Mouse (Mus musculus) c-Kit-positive CD71-negative TER-119-negative erythroid progenitor cells, embryonic 14.5 days (primary cell): ENCODE data around the gene Pcgf5.
A peak's percentile ranks its signal among the peaks of the same experiment; 100 is the strongest.
"Not testable (repeated sequence)": the region's sequence is repeated elsewhere in the genome, so short reads cannot be mapped to it uniquely, and the experiment has no call there.

Experiments used
- DNase-seq: peaks from one replicate; pipeline ENCODE4 v3.0.0-alpha.2; 2013; ENCODE audit warnings: low read depth

The Pcgf5 gene

DNA sequence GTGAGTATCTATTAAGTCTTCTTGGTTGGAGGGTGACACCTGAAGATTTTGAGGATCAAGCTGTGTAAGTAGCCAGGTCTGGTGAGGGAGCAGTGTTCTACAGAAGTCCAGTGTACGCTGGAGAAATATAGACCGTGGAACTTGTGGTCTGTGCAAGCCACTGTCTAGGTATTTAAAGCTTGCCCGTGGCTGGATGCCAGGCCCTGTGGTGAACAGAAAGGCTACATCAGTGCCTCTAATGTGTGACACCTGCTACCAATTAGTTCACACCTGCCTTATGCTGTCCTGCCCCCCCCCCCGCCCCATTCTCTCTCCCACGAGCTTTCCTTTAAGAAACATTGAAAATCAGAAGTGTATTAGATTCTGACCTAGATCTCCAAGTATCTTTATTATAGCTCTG lies 40.4 kb downstream of the Pcgf5 start:
- no peak for DNase-seq

DNA sequence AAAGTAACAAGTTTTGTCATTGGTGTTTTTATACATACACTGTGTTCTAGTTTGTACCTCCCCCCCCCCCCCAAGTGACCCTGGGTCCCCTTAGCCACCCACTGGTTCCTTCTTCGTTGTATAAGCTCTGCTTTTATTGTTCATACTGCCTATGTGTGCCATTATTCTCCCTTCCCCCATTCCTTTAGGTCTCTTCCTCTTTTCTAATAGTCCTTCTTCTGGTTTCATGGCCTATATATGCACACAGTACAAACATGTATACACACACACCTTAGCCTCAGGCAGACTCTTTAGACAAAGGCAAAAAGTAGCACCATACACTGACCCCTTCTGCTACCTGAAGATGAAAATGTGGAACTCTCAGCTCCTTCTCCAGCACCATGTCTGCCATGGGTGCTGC lies 42.6 kb downstream of the Pcgf5 start:
- no peak for DNase-seq

DNA sequence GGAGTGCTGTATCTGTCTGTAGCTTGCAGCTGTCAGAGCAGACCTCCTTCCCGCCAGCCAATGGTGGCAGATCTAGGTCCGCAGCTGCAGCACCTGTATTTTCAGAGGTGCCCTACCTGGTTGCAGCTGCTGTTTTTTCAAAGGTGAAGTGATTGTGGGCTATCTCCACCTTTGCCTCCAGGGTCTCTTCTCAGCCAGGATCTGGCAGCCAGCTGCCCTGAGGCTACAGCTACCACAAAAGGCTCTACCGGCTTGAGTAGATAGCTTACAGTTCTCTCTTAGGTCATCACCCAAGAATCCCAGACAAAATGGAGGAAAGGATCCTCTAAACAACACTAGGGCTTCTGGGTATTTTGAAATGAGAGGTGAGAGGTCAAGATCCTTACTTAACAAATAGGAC lies 50.4 kb downstream of the Pcgf5 start:
- no peak for DNase-seq

DNA sequence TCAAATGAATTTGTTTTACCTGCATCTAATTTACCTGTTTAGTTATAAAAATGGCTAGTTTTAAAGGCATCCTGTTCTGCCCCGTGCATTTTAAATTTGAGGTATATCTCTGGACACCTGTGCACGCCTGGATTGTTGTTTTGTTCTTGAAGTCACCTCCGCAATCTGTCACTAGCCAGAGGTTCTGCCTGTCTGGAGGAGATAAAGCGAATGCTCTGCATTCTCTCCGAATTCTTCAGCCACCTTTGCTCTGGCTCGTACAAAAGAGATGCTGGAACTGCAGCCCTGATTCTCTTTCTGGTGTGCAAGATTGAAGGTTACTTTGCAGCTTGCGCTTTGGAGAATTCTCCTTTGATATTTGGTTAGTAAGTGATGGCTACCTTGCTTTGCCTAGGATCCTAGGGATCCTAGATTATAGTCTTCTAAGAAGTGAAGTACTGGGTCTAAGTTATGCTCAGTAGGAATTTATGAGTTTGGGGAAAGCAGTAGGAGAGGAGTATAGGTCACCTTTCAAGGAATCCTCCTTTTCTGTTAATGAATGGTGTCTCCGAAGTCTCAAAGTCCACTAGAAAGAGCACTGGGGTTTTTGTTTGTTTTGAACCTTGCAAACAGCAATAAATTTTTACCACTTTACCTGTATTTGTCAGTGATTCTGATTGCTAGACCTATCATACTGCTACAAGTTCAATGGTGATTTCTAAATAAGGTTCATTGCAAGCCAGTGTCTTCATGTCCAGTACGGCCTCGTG lies 60.4 kb downstream of the Pcgf5 start:
- no peak for DNase-seq

DNA sequence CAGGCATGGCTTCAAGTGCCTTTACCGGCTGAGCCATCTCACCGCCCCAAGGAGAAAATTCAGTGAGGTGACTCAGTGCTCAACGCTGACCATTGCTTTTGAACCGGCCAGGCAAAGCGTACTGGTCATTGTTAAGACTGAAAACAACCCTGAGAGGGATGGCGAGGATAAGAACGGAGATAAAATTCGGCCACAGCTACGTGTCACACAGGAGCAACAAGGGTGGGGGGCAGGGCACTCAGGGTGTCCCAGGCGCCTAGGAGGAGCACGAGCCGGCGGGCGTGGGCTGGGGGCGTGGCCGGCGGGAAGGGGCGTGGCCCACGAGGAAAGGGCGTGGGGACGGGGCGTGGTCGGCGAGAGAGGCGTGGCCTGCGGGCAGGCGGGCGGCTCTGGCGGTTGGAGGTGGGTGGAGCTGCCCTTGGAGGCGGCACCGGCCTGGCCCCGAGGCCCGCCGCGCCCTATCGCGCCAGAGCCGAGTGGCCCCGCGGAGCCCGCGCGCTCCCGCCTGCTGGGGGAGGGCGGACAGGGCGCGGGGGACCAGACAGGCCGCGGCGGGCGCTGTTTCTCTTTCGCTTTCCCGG lies 61.3 kb downstream of the Pcgf5 start:
- peak; percentile 73 for DNase-seq

DNA sequence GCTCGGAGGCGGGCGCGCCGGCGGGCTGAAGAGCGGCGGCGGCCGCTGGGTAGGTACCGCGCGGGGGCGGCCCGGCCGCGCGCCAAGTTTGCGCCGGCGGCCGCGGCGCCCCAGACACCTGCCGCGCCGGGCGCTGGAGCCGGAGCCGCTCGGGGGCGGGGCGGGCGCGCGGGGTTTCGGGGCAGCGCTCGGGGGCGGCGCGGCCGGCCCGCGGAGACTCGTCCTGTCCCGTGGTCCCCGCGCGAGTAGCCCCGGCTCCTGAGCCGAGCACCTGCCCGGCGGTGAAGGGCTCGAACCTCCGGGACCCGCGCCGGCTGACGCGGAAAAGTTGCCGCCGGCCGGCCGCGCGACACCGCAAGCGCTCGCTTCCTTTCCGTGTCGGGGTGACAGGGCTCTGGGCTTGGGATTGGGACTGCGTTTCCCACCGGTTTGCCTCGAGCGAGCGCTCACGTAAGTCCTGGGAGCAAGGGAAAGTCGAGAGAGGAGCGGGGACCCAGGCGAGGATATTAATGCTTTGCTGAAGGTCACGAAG lies 61.8 kb downstream of the Pcgf5 start:
- DNase-seq = no peak

DNA sequence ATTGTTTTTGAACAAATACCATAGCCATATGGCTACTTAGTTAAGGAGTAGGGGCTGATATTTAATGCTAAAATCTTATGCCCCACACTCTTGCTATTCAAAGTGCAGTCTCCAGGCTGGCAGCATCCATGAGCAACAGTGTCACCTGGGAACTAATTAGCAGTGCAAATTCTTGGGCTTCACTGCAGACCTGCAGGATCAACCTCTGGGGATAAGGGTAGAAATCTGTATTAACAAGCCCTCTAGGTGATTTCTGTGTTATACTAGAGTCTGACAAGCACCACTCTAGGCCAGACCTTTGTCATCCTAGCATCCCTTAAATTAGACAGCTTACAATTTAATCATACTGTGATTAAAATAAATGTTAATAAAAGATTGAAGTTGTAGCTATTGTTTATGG lies 71.8 kb downstream of the Pcgf5 start:
- DNase-seq = no peak

DNA sequence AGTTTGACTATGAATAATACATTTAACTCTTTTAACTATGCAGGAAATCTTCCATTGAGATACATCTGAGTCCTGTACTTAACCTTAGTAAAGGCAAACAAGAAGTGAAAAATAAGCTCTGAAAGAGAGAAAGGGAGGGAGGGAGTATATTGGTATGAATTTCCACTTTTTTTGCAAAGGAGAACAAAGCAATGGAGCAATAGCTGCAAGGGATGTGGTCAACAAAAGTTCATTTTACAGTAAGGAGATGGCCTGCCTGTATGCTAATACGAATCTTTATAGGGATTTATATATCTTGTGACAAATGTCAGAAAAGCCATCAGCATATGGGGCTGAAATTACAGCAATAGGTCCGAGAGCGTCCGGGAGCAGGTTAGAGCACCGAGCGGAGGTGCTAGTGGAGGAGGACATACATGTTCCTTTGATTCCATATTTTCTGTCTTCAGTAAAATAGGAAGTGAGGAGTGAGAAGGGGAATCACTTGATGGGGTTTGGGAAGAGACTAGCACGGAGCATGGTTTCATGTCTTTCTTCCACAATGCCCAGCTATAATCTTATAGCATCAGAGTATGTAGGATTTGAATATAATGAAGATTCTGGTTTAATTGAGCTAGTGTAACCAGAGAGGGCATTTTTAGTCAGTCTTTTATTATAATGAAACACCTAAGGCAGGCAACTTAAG lies 79.2 kb downstream of the Pcgf5 start:
- DNase-seq = no peak

DNA sequence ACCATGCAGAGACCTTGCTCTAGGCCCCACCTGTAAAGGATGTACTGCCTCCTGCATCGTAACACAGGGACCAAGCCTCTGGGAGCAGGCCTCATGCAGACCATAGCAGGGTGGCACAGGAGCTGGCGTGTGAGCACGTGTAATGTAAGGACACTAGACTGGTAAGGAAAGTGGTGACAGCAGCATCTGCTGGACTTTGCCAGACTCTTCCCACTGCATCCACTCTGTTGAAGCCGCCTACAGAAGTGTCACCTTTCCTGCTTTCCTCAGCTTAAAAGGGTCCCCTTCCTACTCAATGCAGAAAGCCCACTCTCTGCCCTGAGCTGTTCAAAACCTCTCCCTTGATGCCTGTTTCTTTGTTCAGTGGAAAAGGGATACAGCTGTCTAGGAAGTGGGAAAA lies 80.0 kb downstream of the Pcgf5 start:
- DNase-seq = no peak

DNA sequence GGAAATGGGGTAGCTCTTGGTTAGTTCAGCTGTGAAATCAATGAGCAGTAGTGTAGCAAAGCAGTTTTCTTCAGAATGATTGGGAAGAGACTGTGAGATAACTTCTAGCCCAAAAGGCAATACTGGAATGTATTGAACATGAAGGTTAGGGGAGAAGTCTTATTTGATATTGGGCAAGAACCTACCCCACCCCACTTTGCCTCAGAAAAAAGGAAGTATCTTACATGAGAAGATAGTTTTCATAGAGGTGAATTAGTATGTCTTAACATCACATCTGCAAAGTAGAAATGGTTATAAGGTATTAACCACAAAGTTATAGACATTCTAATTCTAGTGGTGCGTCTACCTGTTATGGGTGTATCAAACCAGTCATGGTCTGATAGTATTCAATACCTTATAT lies 81.2 kb downstream of the Pcgf5 start:
- no peak for DNase-seq

DNA sequence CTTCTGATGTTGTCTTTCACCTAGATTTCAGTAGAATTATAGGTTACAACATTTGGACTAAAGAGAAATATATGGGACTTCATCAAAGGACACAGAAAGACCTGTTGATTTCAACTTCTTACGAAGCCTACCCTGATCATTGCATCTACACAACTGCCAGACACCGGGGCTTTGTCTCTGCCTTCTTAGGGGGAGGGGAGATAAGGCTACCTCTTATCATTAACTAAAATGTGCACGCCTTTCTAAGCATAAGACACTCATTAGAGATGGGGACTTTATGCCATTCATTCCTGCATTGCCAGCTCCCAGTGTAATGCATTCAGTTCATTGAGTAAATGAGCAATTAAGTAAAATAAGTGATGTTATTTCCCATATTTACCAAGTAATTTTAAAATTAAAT lies 85.1 kb downstream of the Pcgf5 start:
- DNase-seq = no peak

DNA sequence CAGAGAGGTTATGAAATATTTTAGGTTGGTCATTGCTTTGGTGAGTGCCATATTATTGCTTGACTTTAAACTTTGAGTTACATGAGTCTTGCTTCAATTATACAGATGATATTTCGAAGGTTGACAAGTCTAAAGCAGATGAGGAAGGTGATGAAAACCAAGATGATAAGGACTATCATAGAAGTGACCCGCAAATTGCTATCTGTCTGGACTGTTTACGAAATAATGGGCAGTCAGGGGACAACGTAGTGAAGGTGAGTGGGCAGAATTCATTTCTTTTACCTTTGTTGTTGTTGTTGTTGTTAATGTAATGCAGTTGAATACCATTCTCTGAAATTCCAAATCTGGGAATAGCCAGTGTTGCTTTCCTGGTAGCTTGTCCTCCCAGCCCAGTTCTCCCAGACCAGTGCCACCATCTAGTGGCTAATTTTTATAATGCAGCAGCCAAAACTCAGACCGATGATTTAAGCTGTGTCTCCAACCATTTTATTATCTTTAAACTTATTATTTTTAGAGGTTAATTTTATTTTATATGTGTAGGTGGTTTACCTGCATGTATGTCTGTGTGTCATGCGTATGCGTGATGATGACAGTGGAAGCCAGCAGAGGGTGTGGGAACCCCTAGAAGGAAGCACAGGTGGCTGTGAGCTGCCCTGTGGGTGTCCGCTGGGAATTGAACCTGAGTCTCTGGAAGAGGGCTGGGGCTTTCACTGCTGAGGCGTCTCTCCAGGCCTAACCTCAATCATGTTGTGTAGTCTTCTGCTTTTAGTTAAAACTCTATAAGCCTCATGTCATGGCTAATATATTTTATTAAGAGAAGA lies 92.0 kb downstream of the Pcgf5 start:
- peak; percentile 22 for DNase-seq

DNA sequence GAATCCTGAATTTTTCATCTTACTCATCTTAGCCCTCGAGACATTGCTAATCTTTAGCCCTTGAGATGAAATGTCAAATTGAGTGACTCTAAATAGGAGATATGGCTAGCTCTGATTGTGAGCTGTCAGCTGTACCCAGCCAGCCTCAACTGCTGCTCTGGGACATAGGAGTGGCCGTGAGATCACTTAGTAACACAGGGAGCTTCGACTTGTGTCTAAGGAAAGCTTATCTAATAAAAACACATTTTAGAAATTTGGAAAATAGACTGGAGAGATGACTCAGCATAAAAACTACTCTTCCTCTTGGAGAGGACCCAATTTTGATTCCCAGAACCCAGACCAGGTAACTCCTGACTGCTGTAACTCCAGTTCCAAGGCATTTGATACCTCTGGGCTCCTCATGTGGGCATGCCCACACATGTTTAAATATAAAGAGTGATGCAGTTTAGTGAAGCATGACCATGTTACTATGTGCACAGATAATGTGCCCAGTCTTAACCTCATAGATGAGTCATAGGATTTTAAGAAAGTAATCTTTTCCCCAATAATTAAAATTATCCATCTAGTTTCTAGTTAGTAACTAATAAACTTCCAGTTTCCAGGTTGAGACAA lies 103.0 kb downstream of the Pcgf5 start:
- DNase-seq = no peak

DNA sequence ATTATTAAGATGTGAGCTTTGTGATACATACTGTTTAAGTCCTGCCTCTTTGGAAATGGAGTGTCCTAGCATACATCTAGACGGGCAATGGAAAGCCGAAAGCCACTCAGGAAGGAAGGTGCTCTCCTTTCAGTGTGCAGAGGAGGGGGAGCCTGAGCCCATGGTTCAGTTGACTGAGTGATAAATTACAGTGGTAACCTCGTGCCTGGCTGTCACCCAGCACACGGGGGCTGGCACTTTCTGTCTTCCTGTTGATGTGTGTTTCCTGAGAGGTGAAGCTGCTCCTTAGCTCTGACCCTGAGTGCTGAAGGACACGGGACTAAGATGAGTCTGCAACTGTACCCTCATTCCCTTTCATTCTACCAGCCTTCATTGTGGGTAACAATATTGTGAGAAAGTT lies 103.6 kb downstream of the Pcgf5 start:
- DNase-seq = no peak

DNA sequence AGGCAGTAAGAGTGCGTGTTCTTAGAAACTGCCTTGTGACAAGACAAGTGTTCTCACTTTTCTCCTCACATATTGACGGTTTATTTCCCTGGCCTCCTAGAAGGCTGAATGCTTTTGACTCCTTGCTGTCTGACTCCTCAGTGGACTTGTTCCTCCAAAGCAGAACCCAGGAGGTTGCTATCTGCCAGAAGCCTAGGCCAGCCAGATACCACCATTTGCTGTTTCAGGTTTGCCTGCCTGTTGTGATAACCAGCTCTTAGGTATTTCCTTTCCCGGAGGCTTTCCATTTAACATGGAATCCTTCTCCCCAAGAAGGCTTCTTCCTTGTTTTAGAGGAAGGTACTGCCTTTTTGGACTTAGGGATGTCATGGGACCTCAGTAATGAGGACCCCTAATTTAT lies 104.1 kb downstream of the Pcgf5 start:
- not testable (repeated sequence) for DNase-seq

DNA sequence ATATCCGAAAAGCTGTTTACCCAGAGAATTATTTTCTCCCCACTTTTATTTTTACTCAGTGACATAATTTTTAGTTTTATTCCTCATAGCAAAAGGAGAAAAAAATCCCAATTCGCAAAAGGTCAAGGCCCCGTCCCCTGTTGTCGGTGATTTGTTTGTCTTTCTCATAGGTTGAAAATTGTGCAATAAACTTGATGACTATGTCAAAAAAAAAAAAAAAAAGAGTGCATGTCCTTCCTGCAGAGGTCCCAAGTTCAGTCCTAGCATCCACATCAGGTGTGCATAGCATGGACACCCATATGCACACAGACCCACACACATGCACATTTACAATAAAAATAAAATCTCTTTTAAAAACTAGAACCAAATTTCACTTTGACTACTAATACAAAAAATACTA lies 105.3 kb downstream of the Pcgf5 start:
- no peak for DNase-seq

DNA sequence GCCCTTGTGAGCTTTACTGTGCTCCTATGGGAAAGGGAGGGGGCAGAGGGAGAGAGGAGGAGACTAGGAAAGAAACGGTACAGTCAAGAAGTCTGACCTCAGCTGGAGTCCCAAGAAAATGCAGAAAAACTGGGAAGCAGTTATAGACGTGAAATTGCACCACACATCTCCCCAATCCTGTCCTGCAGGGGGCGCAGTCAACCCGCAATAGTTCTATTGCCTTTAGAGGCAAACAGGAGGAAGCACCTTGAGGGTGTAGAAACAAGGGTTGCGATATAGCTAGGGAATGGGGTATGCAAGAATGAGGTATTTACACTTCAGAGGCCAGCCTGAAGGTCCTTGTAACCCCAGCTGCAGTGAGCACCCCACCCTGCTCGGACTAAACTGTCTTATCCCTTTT lies 122.0 kb downstream of the Pcgf5 start:
- DNase-seq = peak; percentile 53

DNA sequence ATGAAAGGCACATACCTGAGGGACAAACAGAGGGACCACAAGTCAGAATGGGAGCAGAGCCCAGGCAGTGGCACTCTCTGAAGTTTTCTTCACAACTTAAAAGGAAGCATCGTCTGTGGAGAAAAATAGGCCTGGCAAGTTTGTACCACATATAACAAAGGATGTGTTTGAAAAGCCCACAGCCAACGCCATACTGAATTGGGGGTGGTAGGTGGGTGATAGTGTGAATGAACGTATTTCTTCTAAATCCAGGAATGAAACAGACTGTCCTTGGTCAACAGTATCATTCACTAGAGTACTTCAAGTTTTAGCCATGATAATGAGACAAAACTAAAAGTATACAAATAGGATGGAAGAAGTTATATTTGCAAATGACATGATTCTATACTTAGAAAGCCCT lies 123.2 kb downstream of the Pcgf5 start:
- no peak for DNase-seq

DNA sequence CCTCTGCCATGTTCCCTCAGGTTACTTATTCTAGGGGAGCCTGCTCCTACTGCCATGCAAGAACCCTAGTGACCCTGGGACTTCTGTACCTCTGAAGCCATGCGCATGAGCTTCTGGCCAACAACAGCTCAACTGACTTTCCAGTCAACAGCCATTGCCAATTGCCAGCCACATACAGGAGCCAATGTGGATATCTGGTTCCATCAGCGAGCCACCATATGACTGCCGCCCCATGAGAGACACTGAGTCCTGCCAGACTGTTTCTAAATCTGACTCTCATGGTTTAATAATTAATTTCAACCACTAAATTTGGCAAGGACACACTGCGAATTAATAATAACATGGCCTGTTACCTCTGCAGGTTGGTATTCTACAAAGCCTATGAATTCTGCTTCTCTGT lies 128.5 kb downstream of the Pcgf5 start:
- no peak for DNase-seq

DNA sequence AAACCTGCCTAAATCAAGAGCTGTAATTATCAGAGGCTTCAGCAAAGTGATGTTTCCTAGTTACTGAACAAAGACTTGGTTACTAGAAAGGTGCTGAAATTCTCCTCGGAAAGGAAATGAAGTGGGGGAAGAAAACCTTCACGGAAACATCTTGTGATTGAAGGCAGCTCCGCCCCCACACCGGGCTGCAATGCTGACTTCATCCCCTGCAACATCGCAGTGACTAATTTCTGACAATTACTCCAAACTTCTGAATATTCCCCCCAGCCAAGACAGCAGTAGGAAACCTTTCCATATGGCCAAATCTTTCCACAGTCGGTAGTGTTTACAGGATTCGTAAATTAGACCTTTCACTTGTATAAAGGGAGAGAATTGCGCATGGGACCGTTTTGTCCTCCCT lies 129.0 kb downstream of the Pcgf5 start:
- DNase-seq = peak; percentile 10

DNA sequence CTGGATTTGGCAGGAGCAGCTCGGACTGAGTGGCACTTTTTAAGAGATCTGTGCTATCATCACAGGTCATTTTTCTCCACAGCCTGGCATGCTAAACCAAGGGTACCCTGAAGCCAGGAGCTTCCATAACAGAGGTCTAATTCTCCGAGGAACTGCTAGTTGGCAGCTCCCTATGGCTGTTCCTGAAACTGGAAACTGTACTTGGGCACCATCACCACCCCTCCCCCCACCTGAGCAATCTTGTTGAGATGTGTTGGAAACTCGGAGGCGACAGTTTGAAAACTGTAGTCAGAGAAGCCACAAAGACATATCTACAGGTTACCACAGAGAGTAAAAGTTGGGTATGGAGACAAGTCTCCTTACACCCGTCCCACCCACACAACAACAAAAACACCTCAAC lies 129.6 kb downstream of the Pcgf5 start:
- no peak for DNase-seq

DNA sequence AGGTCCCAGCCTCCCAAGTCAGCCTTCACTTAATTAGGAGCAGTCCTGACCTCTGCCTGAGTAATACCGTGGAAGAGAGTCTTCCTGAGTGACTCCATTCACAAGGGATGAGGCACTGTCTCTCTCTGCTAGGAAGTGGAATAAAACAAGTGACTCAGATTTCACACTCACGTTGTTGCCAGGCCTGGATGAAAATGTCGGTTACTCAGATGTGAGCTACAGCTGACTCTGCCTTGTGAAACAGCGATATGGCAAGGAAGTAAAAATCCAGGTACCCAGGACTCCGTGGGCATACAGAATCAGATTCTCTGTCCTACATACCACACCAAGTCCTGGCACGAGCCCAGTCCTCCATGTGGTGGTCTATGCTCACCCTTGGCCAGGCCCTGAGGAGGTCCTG lies 142.8 kb downstream of the Pcgf5 start:
- no peak for DNase-seq
